Mouse (Mus musculus) testis, adult 2 months (tissue): ENCODE measurements around the gene Ston1.

Experiments used
- CTCF ChIP-seq: fragments of 200-500 bp; IDR thresholded peaks from 2 replicates; pipeline ENCODE4 v1.5.1; 2012; ENCODE audit warnings: low read depth, mild to moderate bottlenecking, inconsistent platforms, low read length, moderate library complexity; ENCODE audit not compliant: control insufficient read depth, insufficient read depth, insufficient replicate concordance
- POLR2A ChIP-seq: fragments of 200-500 bp; IDR thresholded peaks from 2 replicates; pipeline ENCODE4 v1.6.1; 2012; ENCODE audit warnings: low read depth, mild to moderate bottlenecking, inconsistent platforms, low read length, moderate library complexity; ENCODE audit not compliant: control insufficient read depth

GRCm38 (mm10) chr17:88669921-88670320 lies 72.4 kb downstream of the Ston1 start:
- TF ChIP-seq CTCF (no peak), POLR2A (no peak)
